Mouse (Mus musculus) kidney, embryonic 14.5 days (tissue): Measurements from ENCODE around the gene Rccd1. TPM values are rescaled to one million over a fixed set of nuclear protein-coding genes. Genes with fewer than 3 reads are reported as not detected.

Experiments
- ATAC-seq: fragments of 200-750 bp; cut with Nextera tagmentation; 2 replicates; pipeline ENCODE4 v1.8.0; 2017; ENCODE audit warnings: moderate number of reproducible peaks, mild to moderate bottlenecking, moderate TSS enrichment, moderate library complexity; ENCODE audit not compliant: low FRiP score, low TSS enrichment
- H3K27ac ChIP-seq: fragments of 300-500 bp; sonication (generic); 2 replicates; pipeline ENCODE4 v1.5.1; 2014; ENCODE audit warnings: low read depth, mild to moderate bottlenecking, low read length, moderate library complexity, mixed read lengths
- H3K27me3 ChIP-seq: fragments of 300-500 bp; sonication (generic); 2 replicates; pipeline ENCODE4 v1.6.1; 2014; ENCODE audit warnings: mild to moderate bottlenecking, low read length; ENCODE audit not compliant: control insufficient read depth, insufficient read depth
- H3K36me3 ChIP-seq: fragments of 300-500 bp; sonication (generic); 2 replicates; pipeline ENCODE4 v1.6.1; 2014; ENCODE audit warnings: low read length, mixed read lengths; ENCODE audit not compliant: control insufficient read depth, insufficient read depth
- H3K4me1 ChIP-seq: fragments of 300-500 bp; sonication (generic); 2 replicates; pipeline ENCODE4 v1.6.1; 2014; ENCODE audit warnings: low read length, mixed read lengths; ENCODE audit not compliant: control insufficient read depth, insufficient read depth
- H3K4me2 ChIP-seq: fragments of 300-500 bp; sonication (generic); replicated peaks from 2 replicates; pipeline ENCODE4 v1.6.1; 2014; ENCODE audit warnings: low read depth, mild to moderate bottlenecking, low read length
- H3K4me3 ChIP-seq: fragments of 300-500 bp; sonication (generic); 2 replicates; pipeline ENCODE4 v1.5.1; 2014; ENCODE audit warnings: mild to moderate bottlenecking, low read length
- H3K9ac ChIP-seq: fragments of 300-500 bp; sonication (generic); 2 replicates; pipeline ENCODE4 v1.6.1; 2014; ENCODE audit warnings: low read depth, mild to moderate bottlenecking, low read length, moderate library complexity
- H3K9me3 ChIP-seq: fragments of 300-500 bp; sonication (generic); 2 replicates; pipeline ENCODE4 v1.6.1; 2016; ENCODE audit warnings: low read length; ENCODE audit not compliant: control insufficient read depth
- WGBS: fragments of 180-500 bp; shearing (Covaris S2); extraction: QIAGEN DNeasy Blood & Tissue Kit; methylation state at CpG from one replicate; pipeline ENCODE4 v1.1.7; 2014; 5-methylcytosine and 5-hydroxymethylcytosine counted together
- polyA plus RNA-seq: library from polyadenylated mRNA; unstranded; fragments of >200 nt; fragmentation: Nextera tagmentation; extraction: Ambion mirVana; gene quantifications from 2 replicates; pipeline ENCODE4 v1.2.1, GENCODE M21; 2014

Rccd1 gene
- polyA plus RNA-seq, 1 experiment from 2014 or later = 15.1 TPM

- H3K27me3 ChIP-seq = no peaks in the 10 kb centered on the region
- H3K9ac ChIP-seq = no peak overlapping the region
- H3K4me2 ChIP-seq = no peak overlapping the region
- H3K4me1 ChIP-seq = peaks cover 5% of the 10 kb centered on the region; the same call in 1 of the 2 replicates
- no peak overlapping the region for H3K4me3 ChIP-seq
- H3K36me3 ChIP-seq = peaks cover 40% of the 10 kb centered on the region
- no peak overlapping the region for H3K27ac ChIP-seq
- 88% methylated on average over 1 of the region's 1 CpGs for WGBS
- H3K9me3 ChIP-seq = no peaks in the 10 kb centered on the region
- no peak for ATAC-seq
Measured at GRCm38 (mm10) chr7:80267764-80268163, 56.5 kb downstream of the Rccd1 start.

- Histone ChIP-seq H3K4me3 (no peak overlapping the region), H3K9ac (no peak overlapping the region), H3K27ac (no peak overlapping the region), H3K36me3 (peaks cover 40% of the 10 kb centered on the region), H3K4me1 (peaks cover 6% of the 10 kb centered on the region), H3K4me2 (no peak overlapping the region), H3K9me3 (no peaks in the 10 kb centered on the region), H3K27me3 (no peaks in the 10 kb centered on the region)
- WGBS = 91% methylated on average over 12 of the region's 12 CpGs
- no peak for ATAC-seq
Measured at GRCm38 (mm10) chr7:80264606-80265005, 59.6 kb downstream of the Rccd1 start.

- peak; percentile 61 for ATAC-seq
- Histone ChIP-seq H3K9me3 (no peaks in the 10 kb centered on the region), H3K4me1 (peaks cover 6% of the 10 kb centered on the region), H3K27ac (peak overlapping the region; percentile 53), H3K4me3 (peak overlapping the region; percentile 69), H3K4me2 (peak overlapping the region; percentile 54), H3K36me3 (peaks cover 32% of the 10 kb centered on the region), H3K9ac (peak overlapping the region; percentile 72), H3K27me3 (no peaks in the 10 kb centered on the region)
- under 1% methylated on average over 32 of the region's 32 CpGs for WGBS
Measured at GRCm38 (mm10) chr7:80261372-80261990, 62.8 kb downstream of the Rccd1 start.

GRCm38 (mm10) chr7:80260625-80261371 is 63.5 kb downstream of the Rccd1 start, which contains the start of gene Ngrn:
TSS of gene Ngrn (plus strand) at chr7:80261215.
- Histone ChIP-seq H3K27ac (peak within 1 kb of the TSS; percentile 53), H3K36me3 (peaks cover 25% of the 10 kb centered on the region), H3K4me3 (peak within 1 kb of the TSS; percentile 69), H3K27me3 (no peaks in the 10 kb centered on the region), H3K9ac (peak within 1 kb of the TSS; percentile 72), H3K9me3 (no peaks in the 10 kb centered on the region), H3K4me1 (peaks cover 6% of the 10 kb centered on the region), H3K4me2 (peak within 1 kb of the TSS; percentile 54)
- WGBS = 26% methylated on average over 40 of the region's 40 CpGs
- ATAC-seq = peak; percentile 89

GRCm38 (mm10) chr7:80257706-80258105 is 66.5 kb downstream of the Rccd1 start:
- Histone ChIP-seq H3K4me1 (peaks cover 6% of the 10 kb centered on the region), H3K4me2 (no peak overlapping the region), H3K27ac (no peak overlapping the region), H3K9me3 (no peaks in the 10 kb centered on the region), H3K36me3 (no peaks in the 10 kb centered on the region), H3K27me3 (no peaks in the 10 kb centered on the region), H3K9ac (no peak overlapping the region), H3K4me3 (no peak overlapping the region)
- ATAC-seq = no peak
- 78% methylated on average over 2 of the region's 2 CpGs for WGBS

- 65% methylated on average over 2 of the region's 2 CpGs for WGBS
- ATAC-seq = no peak
Measured at GRCm38 (mm10) chr7:80255981-80256380, 68.3 kb downstream of the Rccd1 start.

GRCm38 (mm10) chr7:80252886-80253285 is 71.4 kb downstream of the Rccd1 start:
- H3K27ac ChIP-seq = no peak overlapping the region
- H3K9me3 ChIP-seq = no peaks in the 10 kb centered on the region
- no peaks in the 10 kb centered on the region for H3K27me3 ChIP-seq
- no peak overlapping the region for H3K9ac ChIP-seq
- H3K4me1 ChIP-seq = no peaks in the 10 kb centered on the region
- WGBS = 90% methylated on average over 11 of the region's 11 CpGs
- no peak overlapping the region for H3K4me3 ChIP-seq
- no peak overlapping the region for H3K4me2 ChIP-seq
- no peaks in the 10 kb centered on the region for H3K36me3 ChIP-seq
- no peak for ATAC-seq

More at GRCm38 (mm10) chr7:80255981-80256380, 68.3 kb downstream of the Rccd1 start:
- H3K4me1 ChIP-seq = no peaks in the 10 kb centered on the region
- no peaks in the 10 kb centered on the region for H3K27me3 ChIP-seq
- no peak overlapping the region for H3K27ac ChIP-seq
- H3K9ac ChIP-seq = no peak overlapping the region
- no peaks in the 10 kb centered on the region for H3K36me3 ChIP-seq
- no peak overlapping the region for H3K4me3 ChIP-seq
- H3K4me2 ChIP-seq = no peak overlapping the region
- H3K9me3 ChIP-seq = no peaks in the 10 kb centered on the region

- Histone ChIP-seq H3K4me2 (no peak overlapping the region), H3K9me3 (no peaks in the 10 kb centered on the region), H3K4me1 (no peaks in the 10 kb centered on the region), H3K9ac (no peak overlapping the region), H3K27me3 (no peaks in the 10 kb centered on the region), H3K36me3 (no peaks in the 10 kb centered on the region), H3K27ac (no peak overlapping the region), H3K4me3 (no peak overlapping the region)
- ATAC-seq = no peak
- WGBS = 80% methylated on average over 7 of the region's 7 CpGs
Measured at GRCm38 (mm10) chr7:80252437-80252836, 71.8 kb downstream of the Rccd1 start.

GRCm38 (mm10) chr7:80246859-80247258 is 77.4 kb downstream of the Rccd1 start:
- no peak overlapping the region for H3K27ac ChIP-seq
- WGBS = 58% methylated on average over 7 of the region's 7 CpGs
- no peaks in the 10 kb centered on the region for H3K36me3 ChIP-seq
- peak overlapping the region; percentile 55; the same call in 1 of the 2 replicates for H3K4me2 ChIP-seq
- H3K9ac ChIP-seq = peak overlapping the region; percentile 62; the same call in 1 of the 2 replicates
- H3K27me3 ChIP-seq = no peaks in the 10 kb centered on the region
- no peak for ATAC-seq
- H3K9me3 ChIP-seq = no peaks in the 10 kb centered on the region; the same call in 1 of the 2 replicates
- no peaks in the 10 kb centered on the region for H3K4me1 ChIP-seq
- peak overlapping the region; percentile 55 for H3K4me3 ChIP-seq
